Mouse (Mus musculus) kidney, postnatal 14 days (tissue): ENCODE data around the gene Cyp4a29.
A peak's percentile ranks its signal among the peaks of the same experiment; 100 is the strongest.
"Not testable (repeated sequence)": the region's sequence is repeated elsewhere in the genome, so short reads cannot be mapped to it uniquely, and the experiment has no call there.

ENCODE experiments used
- DNase-seq: peaks from one replicate; pipeline ENCODE4 v3.0.0; 2022; ENCODE audit warnings: mixed read lengths

The Cyp4a29 gene

DNA sequence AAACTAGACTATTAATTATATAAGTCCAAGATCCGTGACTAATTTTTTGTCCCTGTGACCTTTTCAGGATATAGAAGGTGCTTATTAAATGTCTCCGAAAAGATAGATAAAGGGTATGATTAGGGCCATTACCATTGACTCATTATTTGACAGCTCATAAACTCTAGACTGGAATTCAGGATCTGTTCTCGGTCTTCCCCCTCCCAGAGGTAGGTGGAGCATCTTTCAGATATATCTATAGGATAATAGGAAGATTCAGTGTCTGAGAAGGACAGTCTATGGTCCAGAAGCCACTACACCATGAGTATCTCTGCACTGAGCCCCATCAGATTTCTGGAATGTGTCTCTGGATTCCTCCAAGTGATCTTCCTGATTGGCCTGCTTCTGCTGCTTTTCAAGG is at the start of gene Cyp4a29:
Gene Cyp4a29 (plus strand): TSS at position 301 of the 400 bp plus-strand sequence.
- DNase-seq = no peak

DNA sequence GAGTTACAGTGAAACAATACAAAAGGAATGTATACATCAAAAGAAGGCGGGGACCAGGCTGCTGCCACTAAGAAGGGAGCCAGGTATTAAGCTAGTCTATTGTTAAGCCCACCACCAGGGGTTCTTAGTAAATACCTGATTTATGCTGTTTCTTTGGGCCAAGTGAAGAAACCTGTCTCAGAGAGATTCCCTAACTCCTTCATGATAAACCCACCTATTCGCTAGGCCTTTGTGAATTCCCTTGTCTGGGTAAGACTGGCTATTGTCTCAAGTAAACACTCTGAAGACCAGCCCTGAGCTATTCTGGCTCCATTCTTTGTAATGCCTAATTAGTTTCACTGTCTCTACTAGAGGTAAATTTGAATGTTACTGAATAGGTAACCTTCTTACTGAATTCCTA is 9.0 kb upstream of the Cyp4a29 start:
- not testable (repeated sequence) for DNase-seq

DNA sequence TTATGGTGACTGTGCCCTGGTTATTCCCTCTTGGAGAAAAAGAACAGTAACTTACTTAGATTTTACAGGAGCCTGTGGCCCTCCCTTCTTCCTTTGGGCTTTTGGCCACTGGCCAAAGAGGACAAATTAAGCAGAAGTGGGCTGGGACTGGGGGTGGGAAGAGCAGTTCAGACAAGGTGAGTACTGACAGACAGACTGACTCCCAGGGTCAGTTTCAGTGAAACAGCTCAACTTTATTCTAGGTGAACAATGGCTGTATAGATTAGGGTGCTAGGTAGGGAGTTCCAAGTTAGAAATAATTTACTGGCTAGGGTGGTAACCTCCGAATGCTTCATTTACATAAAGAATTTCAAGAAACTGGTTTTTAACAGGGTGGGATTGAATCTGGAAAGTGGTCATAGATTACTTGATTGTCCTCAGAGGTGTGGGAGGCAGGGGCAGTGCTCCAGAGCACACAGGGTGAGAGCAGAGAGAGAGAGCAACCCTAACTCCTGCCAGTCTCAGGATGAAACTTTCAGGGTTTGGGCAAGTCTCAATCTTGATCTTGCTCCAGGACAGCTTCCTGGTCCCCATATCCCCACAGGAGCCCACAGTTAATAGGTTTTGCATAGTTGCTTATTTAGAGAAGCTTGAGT is 5.3 kb upstream of the Cyp4a29 start:
- no peak for DNase-seq

DNA sequence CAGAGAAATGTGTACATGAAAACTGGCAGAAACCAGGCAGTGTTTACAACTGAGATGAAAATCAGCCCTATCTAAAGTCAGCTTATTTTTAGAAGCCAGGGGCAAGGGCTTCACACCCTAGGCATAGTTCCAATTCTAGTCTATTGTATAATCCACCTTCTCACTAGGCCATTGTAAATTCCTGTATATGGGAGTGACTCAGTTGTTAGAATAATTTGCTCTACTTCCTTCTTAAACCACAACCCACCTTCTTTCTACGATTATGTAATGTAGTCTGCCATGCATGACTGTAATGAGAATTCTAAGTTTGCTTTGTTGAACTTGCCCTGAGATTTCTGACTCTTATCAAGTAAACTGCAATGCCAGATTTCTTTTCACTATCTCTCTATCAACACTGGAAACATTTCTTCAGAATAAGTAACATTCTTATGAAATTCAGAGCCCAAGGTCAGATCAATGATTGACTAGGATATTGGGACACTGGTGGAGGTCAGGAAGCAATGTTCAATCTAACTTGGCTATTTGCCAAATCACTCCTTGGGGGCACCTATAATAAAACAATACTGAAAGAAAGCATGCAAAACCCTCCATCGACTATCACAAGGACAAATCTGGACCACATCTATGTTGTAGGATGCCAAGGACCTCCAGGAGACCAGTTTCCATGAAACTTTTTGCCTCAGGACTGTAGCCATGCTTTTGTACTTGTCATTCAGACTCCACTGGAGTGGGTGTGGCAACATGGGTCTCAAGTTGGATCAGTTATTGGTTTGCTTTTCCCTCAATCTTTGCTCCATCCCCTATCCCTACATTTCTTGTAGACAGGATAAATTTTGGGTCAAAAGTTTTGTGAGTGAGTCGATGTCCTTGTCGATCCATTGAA is 23.0 kb downstream of the Cyp4a29 start:
- DNase-seq = not testable (repeated sequence)

DNA sequence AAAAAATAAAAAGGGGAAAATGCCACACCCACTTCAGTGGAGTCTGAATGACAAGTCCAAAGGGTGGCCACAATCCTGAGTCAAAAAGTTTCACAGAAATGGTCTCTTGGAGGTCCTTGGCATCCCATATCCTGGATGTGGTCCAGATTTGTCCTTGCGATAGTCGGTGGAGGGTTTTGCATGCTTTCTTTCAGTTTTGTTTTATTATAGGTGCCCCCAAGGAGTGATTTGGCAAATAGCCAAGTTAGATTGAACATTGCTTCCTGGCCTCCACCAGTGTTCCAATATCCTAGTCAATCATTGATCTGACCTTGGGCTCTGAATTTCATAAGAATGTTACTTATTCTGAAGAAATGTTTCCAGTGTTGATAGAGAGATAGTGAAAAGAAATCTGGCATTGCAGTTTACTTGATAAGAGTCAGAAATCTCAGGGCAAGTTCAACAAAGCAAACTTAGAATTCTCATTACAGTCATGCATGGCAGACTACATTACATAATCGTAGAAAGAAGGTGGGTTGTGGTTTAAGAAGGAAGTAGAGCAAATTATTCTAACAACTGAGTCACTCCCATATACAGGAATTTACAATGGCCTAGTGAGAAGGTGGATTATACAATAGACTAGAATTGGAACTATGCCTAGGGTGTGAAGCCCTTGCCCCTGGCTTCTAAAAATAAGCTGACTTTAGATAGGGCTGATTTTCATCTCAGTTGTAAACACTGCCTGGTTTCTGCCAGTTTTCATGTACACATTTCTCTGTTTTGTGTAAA is 36.5 kb downstream of the Cyp4a29 start:
- peak; percentile 2 for DNase-seq

DNA sequence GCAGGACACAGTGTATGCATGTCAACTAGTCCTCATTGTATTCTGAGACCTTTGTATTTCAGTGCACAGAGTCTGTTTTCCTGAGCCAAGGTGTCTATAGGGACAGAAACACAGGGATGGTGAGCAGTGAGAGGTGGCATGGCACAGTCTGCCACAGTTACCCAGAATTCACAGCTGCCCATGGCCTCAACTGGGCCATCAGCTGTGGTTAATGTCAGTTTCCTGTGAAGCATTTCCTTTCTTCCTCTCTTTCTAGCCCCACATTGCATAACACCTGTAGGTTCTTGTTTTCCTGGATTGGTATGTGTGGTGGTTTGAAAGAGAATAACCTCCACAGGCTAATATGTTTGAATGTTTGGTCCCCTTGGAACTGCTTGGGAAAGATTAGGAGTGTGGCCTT is 38.5 kb downstream of the Cyp4a29 start:
- no peak for DNase-seq

DNA sequence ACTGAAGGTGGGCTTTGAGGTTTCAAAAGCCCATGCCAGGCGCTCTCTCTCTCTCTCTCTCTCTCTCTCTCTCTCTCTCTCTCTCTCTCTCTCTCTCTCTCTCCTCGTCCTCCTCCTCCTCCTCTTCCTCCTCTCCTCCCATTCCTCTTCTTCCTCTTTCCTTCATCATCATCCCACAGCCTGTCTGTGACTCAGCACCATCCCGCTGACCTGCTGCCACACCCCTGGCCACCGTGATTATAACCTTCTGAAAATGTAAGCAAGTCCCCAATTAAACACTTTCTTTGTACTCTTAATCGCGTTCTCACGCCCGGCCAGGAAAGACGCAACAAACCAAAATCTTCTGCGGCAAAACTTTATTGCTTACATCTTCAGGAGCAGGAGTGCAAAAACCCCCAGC is 38.9 kb downstream of the Cyp4a29 start:
- DNase-seq = not testable (repeated sequence)

DNA sequence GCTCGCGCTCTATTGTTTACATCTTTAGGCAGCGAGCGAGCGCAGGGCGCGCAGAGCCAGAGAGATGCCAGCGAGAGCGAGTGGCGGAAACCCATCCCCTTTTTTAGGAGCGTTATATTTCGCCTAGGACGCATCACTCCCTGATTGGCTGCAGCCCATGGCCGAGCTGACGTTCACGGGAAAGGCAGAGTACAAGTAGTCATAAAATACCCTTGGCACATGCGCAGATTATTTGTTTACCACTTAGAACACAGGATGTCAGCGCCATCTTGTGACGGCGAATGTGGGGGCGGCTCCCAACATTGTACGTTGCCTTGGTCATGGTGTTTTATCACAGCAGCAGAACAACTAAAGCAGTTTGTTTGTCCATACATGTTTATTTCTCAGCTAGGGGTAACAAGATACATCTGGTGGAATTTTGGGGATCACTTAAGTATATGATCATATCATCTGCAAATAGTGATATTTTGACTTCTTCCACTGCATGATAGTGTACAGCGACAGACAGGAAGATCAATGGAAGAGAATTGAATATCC is 39.4 kb downstream of the Cyp4a29 start:
- DNase-seq = not testable (repeated sequence)

DNA sequence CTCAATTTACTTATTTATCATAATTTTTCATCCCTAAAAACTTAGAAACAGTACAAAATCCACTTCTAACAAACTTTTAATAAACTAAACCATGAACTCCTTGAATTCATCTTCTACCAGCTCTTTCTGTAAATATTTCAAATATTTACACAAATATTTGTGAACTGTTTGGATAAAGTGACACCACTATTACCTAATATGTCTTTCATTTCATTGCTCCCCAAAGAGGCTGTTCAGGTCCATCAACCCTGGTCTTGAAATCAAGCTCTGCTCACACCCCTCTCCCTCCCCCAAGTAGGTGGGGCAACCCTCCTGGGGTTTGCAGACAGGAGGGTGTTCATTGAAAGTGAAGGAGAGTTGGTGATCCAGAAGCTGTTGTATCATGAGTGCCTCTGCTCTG is 56.9 kb downstream of the Cyp4a29 start, which contains the start of gene Cyp4a12a:
Gene Cyp4a12a (plus strand): TSS at position 301 of the 400 bp plus-strand sequence.
- DNase-seq = not testable (repeated sequence)
